Mouse (Mus musculus) megakaryocyte progenitor cell, adult 5-6 weeks (primary cell): ENCODE measurements around the gene Zfp597. TPM values are rescaled to one million over a fixed set of nuclear protein-coding genes. Genes with fewer than 3 reads are reported as not detected.

ENCODE experiments used
- total RNA-seq, 2 experiments: library from RNA; stranded (forward) in 1 of 2; stranded (reverse) in 1 of 2; fragments of 157-497, 149-512 nt in 1 of 2; fragments of 200-1000 nt in 1 of 2; gene quantifications; 2 replicates each; pipeline versions ENCODE4 v1.2.3 to v1.2.4; 2015 to 2017

Zfp597 gene
- total RNA-seq, 2 experiments from 2014 or later = 7.1 to 14.7 TPM

Other genes with a start within 250 kb of the Zfp597 start
- gene Mefv, start 166.5 kb downstream of the Zfp597 start, total RNA-seq (2015) = 14.7 and 18.6 TPM in 2 replicates
- 46.7 and 53.5 TPM in 2 replicates for gene Mefv, start 166.5 kb downstream of the Zfp597 start, total RNA-seq (2017)
- 27.6 and 31.6 TPM in 2 replicates for gene Zfp263, start 140.5 kb downstream of the Zfp597 start, total RNA-seq (2015)
- gene Zfp263, start 140.5 kb downstream of the Zfp597 start, total RNA-seq (2017) = 38.0 and 45.6 TPM in 2 replicates
- gene Olfr15, start 53.7 kb downstream of the Zfp597 start, total RNA-seq (2015) = not detected in 2 replicates
- not detected in 2 replicates for gene Olfr15, start 53.7 kb downstream of the Zfp597 start, total RNA-seq (2017)
- gene Zfp174, start 37.3 kb downstream of the Zfp597 start, total RNA-seq (2015) = 0.32 and 0.49 TPM in 2 replicates
- 0.51 and 0.92 TPM in 2 replicates for gene Zfp174, start 37.3 kb downstream of the Zfp597 start, total RNA-seq (2017)
- 92.6 and 98.1 TPM in 2 replicates for gene Naa60, start 12.2 kb downstream of the Zfp597 start, total RNA-seq (2015)
- 26.2 and 38.9 TPM in 2 replicates for gene Naa60, start 12.2 kb downstream of the Zfp597 start, total RNA-seq (2017)
- gene Gm20695, start 87 bp upstream of the Zfp597 start, total RNA-seq (2015) = not detected in 2 replicates
- 0.21 and 1.3 TPM in 2 replicates for gene Gm20695, start 87 bp upstream of the Zfp597 start, total RNA-seq (2017)
- gene 1700037C18Rik, start 24.1 kb upstream of the Zfp597 start, total RNA-seq (2015) = 2.0 and 2.6 TPM in 2 replicates
- gene 1700037C18Rik, start 24.1 kb upstream of the Zfp597 start, total RNA-seq (2017) = 1.1 and 1.3 TPM in 2 replicates
- 21.0 and 22.1 TPM in 2 replicates for gene Cluap1, start 24.2 kb upstream of the Zfp597 start, total RNA-seq (2015)
- 38.2 and 48.4 TPM in 2 replicates for gene Cluap1, start 24.2 kb upstream of the Zfp597 start, total RNA-seq (2017)
- gene Nlrc3, start 92.1 kb upstream of the Zfp597 start, total RNA-seq (2015) = 0.39 and 1.0 TPM in 2 replicates
- 0.29 and 1.1 TPM in 2 replicates for gene Nlrc3, start 92.1 kb upstream of the Zfp597 start, total RNA-seq (2017)
- 19.7 and 22.6 TPM in 2 replicates for gene Slx4, start 119.2 kb upstream of the Zfp597 start, total RNA-seq (2015)
- gene Slx4, start 119.2 kb upstream of the Zfp597 start, total RNA-seq (2017) = 25.6 and 30.3 TPM in 2 replicates
- gene Dnase1, start 152.4 kb upstream of the Zfp597 start, total RNA-seq (2015) = not detected in 2 replicates
- gene Dnase1, start 152.4 kb upstream of the Zfp597 start, total RNA-seq (2017) = 0.57 and 1.00 TPM in 2 replicates
- gene Trap1, start 193.3 kb upstream of the Zfp597 start, total RNA-seq (2015) = 89.6 and 94.3 TPM in 2 replicates
- 167 and 179 TPM in 2 replicates for gene Trap1, start 193.3 kb upstream of the Zfp597 start, total RNA-seq (2017)